Mouse (Mus musculus) left cerebral cortex, adult 11 months (tissue): ENCODE results near the gene Gsg1l.
A peak's percentile ranks its signal among the peaks of the same experiment; 100 is the strongest.

Experiments
- DNase-seq: peaks from one replicate; pipeline ENCODE4 v3.0.0; 2022; ENCODE audit warnings: low spot score

Gsg1l gene

GRCm38 (mm10) chr7:125934319-125934718 is 147.9 kb downstream of the Gsg1l start:
- DNase-seq = no peak

DNA sequence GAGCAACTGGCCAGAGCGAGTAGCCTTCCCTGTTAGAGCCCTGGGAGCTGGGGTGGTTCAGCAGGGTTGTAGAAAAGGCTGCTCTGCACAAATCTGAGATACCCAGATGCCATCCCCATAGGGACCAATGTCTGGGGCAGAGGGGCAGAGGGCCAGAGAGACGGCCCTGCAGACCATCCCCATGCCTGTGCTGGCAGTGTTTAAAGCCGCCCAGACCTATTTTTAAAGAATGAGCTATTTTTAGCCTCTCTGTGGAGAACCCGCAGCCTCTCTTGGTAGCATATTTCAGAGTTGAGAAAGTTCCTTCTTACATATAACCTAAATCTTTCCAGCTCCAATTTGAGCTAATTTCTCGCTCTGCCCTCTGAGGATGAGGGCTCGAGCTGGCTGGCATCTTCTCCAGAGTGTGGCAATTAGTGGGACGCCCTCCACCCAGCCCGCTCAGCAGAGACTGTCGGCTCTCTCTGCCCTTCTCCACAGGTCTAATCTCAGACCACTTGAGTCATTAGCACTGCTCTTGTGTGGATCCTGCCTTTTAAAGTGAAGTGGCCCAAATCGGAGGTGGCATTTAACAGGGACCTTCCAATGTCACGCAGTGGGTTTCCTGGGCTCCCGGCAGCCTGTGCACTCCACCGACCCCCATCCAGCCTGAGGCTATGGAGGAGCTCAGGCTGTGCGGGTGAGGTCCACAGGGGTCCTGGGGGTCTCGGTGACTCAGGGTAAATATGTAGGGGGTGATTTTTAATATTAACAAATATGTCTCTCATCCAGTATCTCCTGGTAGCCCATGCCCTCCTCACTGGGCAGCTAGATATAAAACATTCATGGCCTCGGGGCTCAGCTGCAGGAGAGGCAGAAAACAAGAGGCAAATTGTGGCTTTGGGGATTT is 148.6 kb downstream of the Gsg1l start:
- no peak for DNase-seq

GRCm38 (mm10) chr7:125931602-125932001 is 150.6 kb downstream of the Gsg1l start:
- DNase-seq = no peak

GRCm38 (mm10) chr7:125924044-125924443 is 158.2 kb downstream of the Gsg1l start:
- no peak for DNase-seq

- DNase-seq = no peak
These were observed 161.4 kb downstream of the Gsg1l start for GRCm38 (mm10) chr7:125920801-125921200.

- DNase-seq = no peak
These were observed 181.6 kb downstream of the Gsg1l start for GRCm38 (mm10) chr7:125900386-125901161.

DNA sequence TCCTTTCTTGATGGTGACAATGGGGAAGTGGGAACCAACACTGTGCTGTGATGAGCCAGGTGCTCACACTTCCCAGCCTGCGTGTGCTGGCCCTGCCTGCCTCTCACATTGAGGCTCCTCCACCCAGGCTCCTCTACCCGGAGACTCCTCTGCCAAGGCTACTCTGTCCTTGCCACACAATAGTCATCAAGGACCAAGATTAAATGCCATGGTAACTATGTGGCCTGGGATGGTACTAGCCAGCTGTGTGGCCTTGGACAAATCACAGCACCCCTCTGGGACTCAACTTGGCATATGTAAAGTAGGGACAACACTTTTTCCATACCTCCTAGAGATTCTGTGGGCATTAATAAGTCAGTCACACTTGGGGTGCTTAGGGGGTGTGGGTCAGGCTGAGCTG is 182.3 kb downstream of the Gsg1l start:
- no peak for DNase-seq

DNA sequence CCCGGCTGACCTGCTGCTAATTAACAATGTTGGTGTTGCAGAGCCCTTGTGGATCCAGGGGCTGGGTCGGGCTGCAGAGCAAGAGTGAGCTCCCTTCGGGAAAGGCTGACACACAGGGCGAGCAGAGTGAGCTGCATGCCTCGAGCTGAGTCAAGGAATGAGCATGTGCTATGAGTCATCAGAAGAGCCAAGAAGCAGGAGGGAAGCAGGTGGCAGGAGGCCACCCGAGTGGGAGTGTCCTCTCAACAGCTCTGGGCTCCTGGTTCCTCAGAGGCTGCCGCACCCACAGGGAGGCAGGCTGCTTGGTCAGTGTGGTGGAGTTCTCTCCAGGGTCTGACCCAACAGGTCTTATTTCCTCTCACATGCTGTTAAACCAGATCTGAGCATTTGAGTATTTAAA is 183.2 kb downstream of the Gsg1l start:
- peak; percentile 81 for DNase-seq

- no peak for DNase-seq
These were observed 185.2 kb downstream of the Gsg1l start for GRCm38 (mm10) chr7:125897059-125897458.

- no peak for DNase-seq
These were observed 188.6 kb downstream of the Gsg1l start for GRCm38 (mm10) chr7:125893621-125894020.

DNA sequence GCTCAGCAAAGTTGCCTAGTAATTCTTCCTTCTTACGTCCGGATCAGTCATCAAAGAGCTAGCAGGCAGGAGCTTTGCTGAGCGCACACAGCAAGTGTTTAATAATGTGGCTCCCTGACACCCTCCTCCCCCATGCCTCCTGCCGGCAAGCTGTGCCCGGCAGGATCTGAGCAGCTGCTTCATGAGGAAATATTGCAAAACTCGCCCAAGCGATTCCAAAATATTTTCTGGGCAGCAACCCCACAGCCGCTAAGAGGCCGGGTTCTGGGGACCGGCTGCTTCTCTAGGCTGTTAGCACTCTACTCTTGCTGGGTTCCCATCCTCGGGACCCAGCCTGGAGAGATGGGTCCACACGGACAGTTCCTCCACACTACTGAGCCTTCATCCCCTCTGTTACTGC is 193.8 kb downstream of the Gsg1l start:
- DNase-seq = peak; percentile 62

- no peak for DNase-seq
These were observed 194.4 kb downstream of the Gsg1l start for GRCm38 (mm10) chr7:125887761-125888160.

DNA sequence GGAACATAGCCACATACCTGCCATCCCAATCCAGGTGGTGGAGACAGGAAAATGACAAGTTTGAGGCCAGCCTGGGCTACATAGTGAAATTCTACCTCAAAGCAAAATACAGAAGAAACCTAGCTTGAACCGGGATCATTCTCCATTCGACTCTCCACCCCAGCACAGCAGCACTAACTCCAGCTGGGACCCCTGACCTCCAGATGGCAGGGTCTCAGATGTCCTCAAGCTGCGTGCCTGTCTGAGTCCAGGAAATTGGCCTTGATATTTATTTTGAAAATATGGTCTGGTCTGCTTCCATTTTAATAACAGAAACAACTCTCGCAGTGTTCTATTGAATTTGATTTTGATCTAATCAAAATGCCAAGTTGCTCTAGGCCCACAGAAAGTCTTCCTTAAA is 195.1 kb downstream of the Gsg1l start:
- DNase-seq = no peak

GRCm38 (mm10) chr7:125886116-125886680 is 196.0 kb downstream of the Gsg1l start:
- no peak for DNase-seq

DNA sequence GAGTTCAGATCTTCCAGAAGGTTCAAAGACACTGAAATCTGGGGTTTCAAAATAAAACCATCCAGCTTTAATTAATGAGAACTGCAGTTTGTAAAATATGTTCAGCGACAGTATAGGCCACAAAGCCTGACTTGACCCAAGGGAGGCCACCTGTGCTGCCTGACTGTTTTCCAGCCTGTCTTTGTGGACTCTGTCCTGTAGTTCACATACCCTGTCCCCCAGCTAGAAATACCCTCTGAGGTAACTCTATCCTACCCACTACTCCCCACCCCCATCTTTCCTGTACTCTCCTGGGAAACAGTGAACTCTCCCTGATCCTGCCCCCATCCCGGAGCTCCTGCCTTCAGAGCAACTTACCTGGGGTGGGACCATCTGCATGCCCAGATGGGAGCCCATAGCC is 199.0 kb downstream of the Gsg1l start:
- no peak for DNase-seq

- no peak for DNase-seq
These were observed 204.2 kb downstream of the Gsg1l start for GRCm38 (mm10) chr7:125878040-125878439.

DNA sequence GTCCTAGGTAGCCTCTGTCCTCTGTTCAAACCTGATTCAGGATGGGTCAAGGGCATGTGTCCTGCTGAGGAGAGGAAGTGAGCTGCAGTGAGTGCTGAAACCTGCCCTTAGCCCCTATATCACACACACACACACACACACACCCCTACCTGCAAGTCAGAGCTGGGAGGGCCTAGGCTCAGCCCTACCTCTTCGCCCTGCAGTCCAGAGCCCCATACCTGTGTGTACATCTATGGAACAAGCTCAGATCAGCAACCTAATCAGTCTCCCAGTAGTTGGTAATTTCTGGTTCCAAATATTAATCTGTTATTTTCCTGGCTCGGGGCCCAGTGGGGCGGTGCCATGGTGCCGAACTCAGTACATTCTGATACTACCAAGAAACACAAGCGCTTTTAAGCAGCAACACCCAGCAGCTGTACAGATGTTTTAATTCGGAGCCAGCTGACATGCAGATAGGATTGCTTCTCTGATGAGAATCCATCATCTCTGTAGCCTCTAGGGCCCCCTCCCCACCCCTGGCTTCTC is 208.2 kb downstream of the Gsg1l start:
- no peak for DNase-seq

DNA sequence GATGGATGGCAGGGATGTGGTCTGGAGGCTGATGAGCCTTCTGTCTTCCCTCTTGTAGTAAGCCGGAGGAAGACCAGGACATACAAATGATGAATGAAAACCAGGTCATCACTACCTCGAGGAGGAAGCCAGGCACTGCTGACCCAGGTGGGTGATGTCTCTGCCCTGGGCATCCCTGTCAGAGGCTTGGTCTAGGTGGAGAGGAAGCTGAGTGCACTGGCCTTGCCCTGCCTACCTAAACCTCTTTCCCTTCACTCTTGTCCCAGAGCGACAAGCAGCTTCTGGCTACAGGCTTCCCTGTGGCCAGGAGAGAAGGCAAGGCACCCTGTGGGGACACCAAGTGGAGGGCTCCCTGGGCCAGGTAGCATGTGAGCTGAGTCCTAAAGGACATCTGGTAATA is 209.3 kb downstream of the Gsg1l start:
- DNase-seq = no peak

- no peak for DNase-seq
These were observed 210.0 kb downstream of the Gsg1l start for GRCm38 (mm10) chr7:125872202-125872580.

GRCm38 (mm10) chr7:125871404-125872201 is 210.6 kb downstream of the Gsg1l start:
- DNase-seq = no peak

GRCm38 (mm10) chr7:125868570-125868969 is 213.6 kb downstream of the Gsg1l start:
- DNase-seq = no peak

DNA sequence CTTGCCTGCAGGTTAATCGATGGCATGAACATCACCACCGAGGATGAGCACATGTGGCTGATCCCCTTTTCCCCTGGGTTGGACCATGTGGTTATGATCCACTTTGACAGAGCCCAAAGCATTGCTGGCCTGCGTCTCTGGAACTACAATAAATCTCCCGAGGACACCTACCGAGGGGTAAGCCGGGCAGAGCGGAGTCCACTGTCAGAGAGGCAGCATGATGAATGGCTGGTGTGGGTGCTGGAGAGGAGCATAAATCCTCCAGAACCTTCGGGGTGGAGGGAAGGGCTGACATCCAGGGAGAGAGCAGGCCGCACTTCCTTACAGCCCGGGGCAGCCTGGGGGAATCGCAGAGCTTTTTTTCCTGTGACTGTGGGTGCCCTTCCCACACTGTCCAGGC is 217.0 kb downstream of the Gsg1l start:
- no peak for DNase-seq
